Mouse (Mus musculus) liver, embryonic 12.5 days (tissue): Measurements from ENCODE around the gene Dtnbp1. TPM values are rescaled to one million over a fixed set of nuclear protein-coding genes. Genes with fewer than 3 reads are reported as not detected.
A peak's percentile ranks its signal among the peaks of the same experiment; 100 is the strongest.

Experiments used
- ATAC-seq: fragments of 200-750 bp; cut with Nextera tagmentation; 2 replicates; pipeline ENCODE4 v1.8.0; 2017; ENCODE audit warnings: moderate number of reproducible peaks, mild to moderate bottlenecking, moderate library complexity
- H3K27ac ChIP-seq: fragments of 300-500 bp; sonication (generic); 2 replicates; pipeline ENCODE4 v1.5.1; 2016; ENCODE audit warnings: mild to moderate bottlenecking
- H3K27me3 ChIP-seq: fragments of 300-500 bp; sonication (generic); replicated peaks from 2 replicates; pipeline ENCODE4 v1.6.1; 2016; ENCODE audit warnings: mild to moderate bottlenecking, moderate library complexity
- H3K36me3 ChIP-seq: fragments of 300-500 bp; sonication (generic); 2 replicates; pipeline ENCODE4 v1.6.1; 2016; ENCODE audit warnings: mild to moderate bottlenecking, moderate library complexity
- H3K4me1 ChIP-seq: fragments of 300-500 bp; sonication (generic); 2 replicates; pipeline ENCODE4 v1.6.1; 2016
- H3K4me2 ChIP-seq: fragments of 300-500 bp; sonication (generic); 2 replicates; pipeline ENCODE4 v1.6.1; 2016; ENCODE audit warnings: mild to moderate bottlenecking, moderate library complexity
- H3K4me3 ChIP-seq: fragments of 300-500 bp; sonication (generic); 2 replicates; pipeline ENCODE4 v1.5.1; 2016; ENCODE audit warnings: mild to moderate bottlenecking, moderate library complexity
- H3K9ac ChIP-seq: fragments of 300-500 bp; sonication (generic); 2 replicates; pipeline ENCODE4 v1.6.1; 2016; ENCODE audit warnings: mild to moderate bottlenecking, moderate library complexity
- H3K9me3 ChIP-seq: fragments of 300-500 bp; sonication (generic); replicated peaks from 2 replicates; pipeline ENCODE4 v1.6.1; 2016; ENCODE audit warnings: mild to moderate bottlenecking, moderate library complexity
- WGBS: fragments of 180-500 bp; shearing (Covaris S2); methylation state at CpG from one replicate; pipeline ENCODE4 v1.1.7; 2016; ENCODE audit not compliant: insufficient replicate concordance; 5-methylcytosine and 5-hydroxymethylcytosine counted together
- polyA plus RNA-seq: library from polyadenylated mRNA; unstranded; fragments of >200 nt; fragmentation: Nextera tagmentation; extraction: Ambion mirVana; gene quantifications from 2 replicates; pipeline ENCODE4 v1.2.1, GENCODE M21; 2016

Gene Dtnbp1
- polyA plus RNA-seq, 1 experiment from 2014 or later = 36.1 TPM

DNA sequence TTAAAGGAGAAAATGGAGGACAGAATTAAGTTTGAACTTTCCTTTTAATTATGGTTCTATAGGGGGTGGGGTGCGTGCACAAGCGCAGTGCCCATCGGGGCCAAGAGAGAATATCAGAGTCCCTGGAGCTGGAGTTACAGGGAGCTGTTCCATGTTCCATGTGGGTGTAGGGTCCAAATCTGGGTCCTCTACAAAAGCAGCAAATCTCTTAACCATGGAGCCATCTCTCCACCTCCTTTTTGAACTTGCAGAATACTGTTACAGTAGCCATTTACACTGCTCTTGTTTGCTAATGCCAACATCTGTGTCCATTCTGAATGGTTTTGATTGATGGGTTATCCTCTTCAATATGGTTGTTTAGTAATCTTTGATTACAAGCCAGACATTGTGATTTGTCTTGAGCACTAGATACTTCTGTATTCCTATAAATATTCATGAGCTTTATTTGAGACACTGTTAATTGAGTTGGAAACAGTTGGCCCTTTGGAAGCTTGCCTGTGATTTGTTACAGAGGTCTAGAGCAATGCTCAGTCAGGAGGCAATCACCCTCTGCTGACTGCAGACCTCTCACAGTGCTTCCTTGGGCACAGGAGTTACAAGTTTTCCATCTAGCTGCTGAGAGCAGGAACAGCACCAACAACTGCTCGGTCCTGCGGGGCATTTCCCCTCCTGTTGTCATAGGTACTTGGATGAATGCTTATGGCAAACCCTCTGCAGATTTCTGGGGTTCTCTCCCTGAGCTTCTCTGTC, 41.2 kb downstream of the Dtnbp1 start:
- ATAC-seq = no peak
- Histone ChIP-seq H3K4me2 (no peak overlapping the region), H3K27me3 (no peaks in the 10 kb centered on the region), H3K36me3 (peaks cover 11% of the 10 kb centered on the region), H3K4me3 (no peak overlapping the region), H3K9ac (no peak overlapping the region), H3K4me1 (no peaks in the 10 kb centered on the region), H3K27ac (no peak overlapping the region), H3K9me3 (no peaks in the 10 kb centered on the region)
- WGBS = 74% methylated on average over 5 of the region's 5 CpGs

DNA sequence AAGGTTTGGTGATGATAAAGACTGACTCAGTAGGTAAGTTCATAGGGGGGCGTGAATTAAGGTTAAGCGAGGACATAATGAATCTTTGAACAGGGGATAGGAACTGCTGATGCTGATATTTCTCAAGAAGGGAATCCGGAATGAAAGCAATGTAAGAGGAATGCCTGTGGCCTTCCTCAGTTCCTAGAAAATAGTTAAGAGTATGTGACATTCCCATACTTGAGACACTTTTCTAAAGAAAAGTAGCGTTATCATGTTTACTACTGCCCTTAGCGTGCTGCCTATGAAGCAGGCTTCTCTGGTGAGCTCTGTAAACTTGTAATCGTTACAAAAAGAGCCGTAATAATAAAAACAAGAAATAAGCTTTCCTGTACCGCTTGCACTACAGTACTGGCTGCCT, 44.9 kb downstream of the Dtnbp1 start:
- no peaks in the 10 kb centered on the region for H3K9me3 ChIP-seq
- H3K36me3 ChIP-seq = peaks cover 15% of the 10 kb centered on the region
- ATAC-seq = no peak
- peaks cover 5% of the 10 kb centered on the region for H3K4me1 ChIP-seq
- no peaks in the 10 kb centered on the region for H3K27me3 ChIP-seq
- H3K4me2 ChIP-seq = no peak overlapping the region
- 88% methylated on average over 8 of the region's 8 CpGs for WGBS
- H3K9ac ChIP-seq = no peak overlapping the region
- H3K4me3 ChIP-seq = no peak overlapping the region
- H3K27ac ChIP-seq = no peak overlapping the region

DNA sequence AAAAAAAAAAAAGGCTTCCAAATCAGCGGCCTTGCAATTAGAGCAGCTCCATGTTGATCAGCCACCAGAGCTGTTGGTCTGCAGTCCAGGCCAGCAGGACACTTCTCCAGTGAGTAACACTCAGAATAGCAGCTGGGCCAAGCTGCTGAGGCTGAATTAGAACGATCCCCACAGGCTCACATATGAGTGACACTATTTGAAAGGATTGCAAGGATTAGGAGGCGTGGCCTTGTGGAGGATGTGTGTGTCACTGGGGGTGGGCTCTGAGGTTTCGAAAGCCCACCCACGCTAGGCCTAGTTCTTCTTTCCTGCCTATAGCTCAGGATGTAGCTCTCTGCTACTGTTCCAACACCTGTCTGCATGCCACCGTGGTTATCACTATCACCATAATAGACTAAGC, 46.2 kb downstream of the Dtnbp1 start:
- Histone ChIP-seq H3K27ac (no peak overlapping the region), H3K27me3 (no peaks in the 10 kb centered on the region), H3K9ac (no peak overlapping the region), H3K4me1 (peaks cover 8% of the 10 kb centered on the region), H3K9me3 (no peaks in the 10 kb centered on the region), H3K36me3 (peaks cover 19% of the 10 kb centered on the region), H3K4me2 (no peak overlapping the region), H3K4me3 (no peak overlapping the region)
- ATAC-seq = no peak
- 83% methylated on average over 6 of the region's 6 CpGs for WGBS

- Histone ChIP-seq H3K36me3 (peaks cover 19% of the 10 kb centered on the region), H3K9ac (no peak overlapping the region), H3K4me2 (no peak overlapping the region), H3K4me1 (peaks cover 8% of the 10 kb centered on the region), H3K27ac (no peak overlapping the region), H3K27me3 (no peaks in the 10 kb centered on the region), H3K4me3 (no peak overlapping the region), H3K9me3 (no peaks in the 10 kb centered on the region)
- ATAC-seq = no peak
- WGBS = 84% methylated on average over 1 of the region's 1 CpGs
These were observed 47.7 kb downstream of the Dtnbp1 start for GRCm38 (mm10) chr13:44954232-44954568.

DNA sequence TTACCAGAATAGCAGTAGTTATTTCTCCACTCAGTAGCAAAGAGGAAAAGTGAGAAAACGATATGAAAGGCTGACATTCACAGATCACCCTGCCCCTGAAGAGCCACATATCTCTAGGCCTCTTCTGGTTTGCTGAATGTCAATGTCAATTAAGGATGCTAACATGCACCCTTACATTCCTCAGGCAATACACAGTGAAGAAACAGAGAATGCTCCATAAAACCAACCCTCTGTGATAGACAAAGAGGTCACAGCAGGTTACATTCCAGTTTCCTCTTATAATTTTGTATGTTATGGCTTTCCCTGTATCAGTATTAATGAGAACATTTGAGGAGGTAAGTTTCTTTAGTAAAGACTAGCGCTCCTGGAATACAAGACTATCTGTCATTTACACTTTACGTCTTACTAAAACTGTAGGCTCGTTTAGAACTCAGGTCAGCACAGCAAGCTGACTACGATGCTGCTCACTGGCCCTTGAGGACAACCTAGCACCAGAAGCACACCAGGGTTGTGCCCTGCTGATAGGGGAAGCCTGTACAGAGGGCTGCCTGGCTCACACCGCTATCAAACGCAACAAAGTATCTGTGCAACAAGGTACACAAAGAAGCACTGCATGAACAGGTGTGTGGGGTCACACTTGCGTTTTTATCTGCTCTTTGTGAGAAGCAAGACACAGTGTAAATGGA, 48.3 kb downstream of the Dtnbp1 start:
- Histone ChIP-seq H3K27ac (no peak overlapping the region), H3K36me3 (peaks cover 19% of the 10 kb centered on the region), H3K4me1 (peaks cover 8% of the 10 kb centered on the region), H3K9ac (no peak overlapping the region), H3K4me3 (no peak overlapping the region), H3K4me2 (no peak overlapping the region), H3K27me3 (no peaks in the 10 kb centered on the region), H3K9me3 (no peaks in the 10 kb centered on the region)
- 76% methylated on average over 8 of the region's 8 CpGs for WGBS
- ATAC-seq = no peak

GRCm38 (mm10) chr13:44952393-44953086, 49.4 kb downstream of the Dtnbp1 start:
- Histone ChIP-seq H3K4me2 (peak overlapping the region; percentile 16; the same call in 1 of the 2 replicates), H3K36me3 (peaks cover 19% of the 10 kb centered on the region), H3K4me1 (peaks cover 8% of the 10 kb centered on the region), H3K9ac (no peak overlapping the region), H3K27ac (no peak overlapping the region), H3K9me3 (no peaks in the 10 kb centered on the region), H3K4me3 (no peak overlapping the region), H3K27me3 (no peaks in the 10 kb centered on the region)
- ATAC-seq = peak; percentile 51; the same call in 1 of the 2 replicates
- 33% methylated on average over 10 of the region's 10 CpGs for WGBS

GRCm38 (mm10) chr13:44948320-44949250, 53.4 kb downstream of the Dtnbp1 start:
- no peaks in the 10 kb centered on the region for H3K27me3 ChIP-seq
- ATAC-seq = no peak
- 74% methylated on average over 16 of the region's 16 CpGs for WGBS

DNA sequence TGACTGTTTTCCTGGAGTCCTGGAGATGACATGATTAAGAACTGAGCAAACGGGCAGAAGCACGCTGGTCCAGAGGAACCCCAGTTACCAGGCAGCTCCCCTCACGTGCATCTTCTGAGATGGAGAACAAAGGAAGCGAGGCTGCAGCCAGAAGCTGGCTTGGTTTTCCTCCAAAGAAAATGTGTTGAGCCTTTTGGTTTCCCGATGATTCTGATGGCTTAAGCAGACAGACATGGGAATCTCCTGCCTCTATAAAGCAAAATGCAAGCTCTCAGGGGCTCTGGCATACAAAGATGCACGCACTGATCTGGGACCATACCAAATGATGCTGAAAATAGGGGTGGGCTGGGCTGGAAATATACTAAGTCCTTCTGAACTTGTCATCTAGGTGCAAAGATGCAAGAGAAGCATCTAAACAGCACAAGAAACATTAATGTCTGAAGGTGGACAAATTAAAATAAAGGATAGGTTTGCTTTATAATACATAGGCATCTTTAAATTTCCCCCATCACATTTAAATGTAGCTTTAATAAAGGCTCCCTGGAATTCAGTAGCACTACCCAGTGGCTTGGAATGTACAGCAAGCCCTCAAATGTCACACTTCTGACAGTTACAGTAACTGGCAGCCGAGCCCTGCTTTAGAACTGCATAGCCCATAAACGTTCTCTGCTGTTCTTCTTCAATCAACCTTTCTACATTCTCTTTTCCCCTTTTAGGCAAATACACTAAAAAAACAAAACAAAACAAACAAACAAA, 54.9 kb downstream of the Dtnbp1 start:
- no peak overlapping the region for H3K4me2 ChIP-seq
- ATAC-seq = no peak
- no peaks in the 10 kb centered on the region for H3K27me3 ChIP-seq
- 73% methylated on average over 8 of the region's 8 CpGs for whole genome bisulfite sequencing
- peaks cover 9% of the 10 kb centered on the region; the same call in 1 of the 2 replicates for H3K36me3 ChIP-seq
- H3K9ac ChIP-seq = no peak overlapping the region
- H3K27ac ChIP-seq = no peak overlapping the region
- H3K4me1 ChIP-seq = peaks cover 4% of the 10 kb centered on the region
- no peak overlapping the region for H3K4me3 ChIP-seq
- no peaks in the 10 kb centered on the region for H3K9me3 ChIP-seq

More at GRCm38 (mm10) chr13:44948320-44949250, 53.4 kb downstream of the Dtnbp1 start:
- H3K27ac ChIP-seq = no peak overlapping the region
- no peak overlapping the region for H3K4me3 ChIP-seq
- peaks cover 11% of the 10 kb centered on the region; the same call in 1 of the 2 replicates for H3K36me3 ChIP-seq
- no peak overlapping the region for H3K9ac ChIP-seq
- H3K4me2 ChIP-seq = no peak overlapping the region
- no peaks in the 10 kb centered on the region for H3K9me3 ChIP-seq
- H3K4me1 ChIP-seq = peaks cover 8% of the 10 kb centered on the region

GRCm38 (mm10) chr13:44943618-44944017, 58.3 kb downstream of the Dtnbp1 start:
- no peak overlapping the region for H3K9ac ChIP-seq
- ATAC-seq = no peak
- WGBS = 82% methylated on average over 2 of the region's 2 CpGs
- peaks cover 4% of the 10 kb centered on the region; the same call in 1 of the 2 replicates for H3K4me1 ChIP-seq
- no peaks in the 10 kb centered on the region for H3K9me3 ChIP-seq
- no peak overlapping the region for H3K4me3 ChIP-seq
- no peak overlapping the region for H3K27ac ChIP-seq
- no peak overlapping the region for H3K4me2 ChIP-seq
- H3K27me3 ChIP-seq = no peaks in the 10 kb centered on the region
- peaks cover 5% of the 10 kb centered on the region; the same call in 1 of the 2 replicates for H3K36me3 ChIP-seq

- ATAC-seq = no peak
- WGBS = 67% methylated on average over 8 of the region's 8 CpGs
- no peak overlapping the region for H3K27ac ChIP-seq
These were observed 62.5 kb downstream of the Dtnbp1 start for GRCm38 (mm10) chr13:44939326-44940035.

More at GRCm38 (mm10) chr13:44939326-44940035, 62.5 kb downstream of the Dtnbp1 start:
- Histone ChIP-seq H3K9ac (no peak overlapping the region), H3K4me3 (no peak overlapping the region), H3K4me1 (peaks cover 15% of the 10 kb centered on the region), H3K4me2 (no peak overlapping the region), H3K36me3 (peaks cover 3% of the 10 kb centered on the region; the same call in 1 of the 2 replicates), H3K9me3 (no peaks in the 10 kb centered on the region), H3K27me3 (no peaks in the 10 kb centered on the region)
